Mouse (Mus musculus): ENCODE data around the gene Atp13a3. TPM values are rescaled to one million over a fixed set of nuclear protein-coding genes. Genes with fewer than 3 reads are reported as not detected.

Atp13a3 gene
- polyA plus RNA-seq, 1 experiment from 2014 or later = 13.0 TPM

GRCm38 (mm10) chr16:30427003-30427402 lies 21.2 kb upstream of the Atp13a3 start:
- 82% methylated on average over 5 of the region's 5 CpGs for WGBS
- Histone ChIP-seq H3K4me2 (ENCODE audit: low read depth, low read length) (no peak overlapping the region), H3K36me3 (ENCODE audit: control insufficient read depth, insufficient read depth, low read length) (no peaks in the 10 kb centered on the region)

GRCm38 (mm10) chr16:30425980-30426379 lies 20.2 kb upstream of the Atp13a3 start:
- no peak for ATAC-seq (ENCODE audit: low read depth)
- WGBS = 88% methylated on average over 1 of the region's 1 CpGs
- Histone ChIP-seq H3K4me1 (ENCODE audit: control insufficient read depth, insufficient read depth, low read length) (no peaks in the 10 kb centered on the region), H3K27ac (ENCODE audit: low read depth, low read length) (no peak overlapping the region), H3K36me3 (ENCODE audit: control insufficient read depth, insufficient read depth, low read length) (no peaks in the 10 kb centered on the region), H3K27me3 (ENCODE audit: control insufficient read depth, insufficient read depth, low read length) (no peaks in the 10 kb centered on the region), H3K9me3 (ENCODE audit: control insufficient read depth, low read length) (no peaks in the 10 kb centered on the region), H3K9ac (replicated peaks; ENCODE audit: low read depth, low read length) (no peak overlapping the region), H3K4me3 (ENCODE audit: low read depth, low read length) (no peak overlapping the region), H3K4me2 (ENCODE audit: low read depth, low read length) (no peak overlapping the region)

More at GRCm38 (mm10) chr16:30427003-30427402, 21.2 kb upstream of the Atp13a3 start:
- no peaks in the 10 kb centered on the region for H3K9me3 ChIP-seq (ENCODE audit: control insufficient read depth, low read length)
- H3K9ac ChIP-seq (replicated peaks; ENCODE audit: low read depth, low read length) = no peak overlapping the region
- H3K27me3 ChIP-seq (ENCODE audit: control insufficient read depth, insufficient read depth, low read length) = no peaks in the 10 kb centered on the region
- no peak overlapping the region for H3K4me3 ChIP-seq (ENCODE audit: low read depth, low read length)
- no peak for ATAC-seq (ENCODE audit: low read depth)
- no peaks in the 10 kb centered on the region for H3K4me1 ChIP-seq (ENCODE audit: control insufficient read depth, insufficient read depth, low read length)
- no peak overlapping the region for H3K27ac ChIP-seq (ENCODE audit: low read depth, low read length)

- 91% methylated on average over 5 of the region's 5 CpGs for WGBS
- Histone ChIP-seq H3K36me3 (ENCODE audit: control insufficient read depth, insufficient read depth, low read length) (no peaks in the 10 kb centered on the region), H3K4me1 (ENCODE audit: control insufficient read depth, insufficient read depth, low read length) (no peaks in the 10 kb centered on the region), H3K4me3 (ENCODE audit: low read depth, low read length) (no peak overlapping the region), H3K27ac (ENCODE audit: low read depth, low read length) (no peak overlapping the region), H3K4me2 (ENCODE audit: low read depth, low read length) (no peak overlapping the region), H3K9ac (replicated peaks; ENCODE audit: low read depth, low read length) (no peak overlapping the region), H3K9me3 (ENCODE audit: control insufficient read depth, low read length) (no peaks in the 10 kb centered on the region), H3K27me3 (ENCODE audit: control insufficient read depth, insufficient read depth, low read length) (no peaks in the 10 kb centered on the region)
- no peak for ATAC-seq (ENCODE audit: low read depth)
Observed at GRCm38 (mm10) chr16:30424053-30424452, 18.3 kb upstream of the Atp13a3 start.

GRCm38 (mm10) chr16:30416707-30417106 lies 10.9 kb upstream of the Atp13a3 start:
- H3K36me3 ChIP-seq (ENCODE audit: control insufficient read depth, insufficient read depth, low read length) = no peaks in the 10 kb centered on the region
- H3K9me3 ChIP-seq (ENCODE audit: control insufficient read depth, low read length) = no peaks in the 10 kb centered on the region
- WGBS = 86% methylated on average over 2 of the region's 2 CpGs
- H3K4me2 ChIP-seq (ENCODE audit: low read depth, low read length) = no peak overlapping the region
- H3K4me1 ChIP-seq (ENCODE audit: control insufficient read depth, insufficient read depth, low read length) = no peaks in the 10 kb centered on the region
- no peak for ATAC-seq (ENCODE audit: low read depth)
- H3K9ac ChIP-seq (replicated peaks; ENCODE audit: low read depth, low read length) = no peak overlapping the region
- no peak overlapping the region for H3K4me3 ChIP-seq (ENCODE audit: low read depth, low read length)
- H3K27me3 ChIP-seq (ENCODE audit: control insufficient read depth, insufficient read depth, low read length) = no peaks in the 10 kb centered on the region
- H3K27ac ChIP-seq (ENCODE audit: low read depth, low read length) = no peak overlapping the region

- no peaks in the 10 kb centered on the region for H3K36me3 ChIP-seq (ENCODE audit: control insufficient read depth, insufficient read depth, low read length)
- H3K9ac ChIP-seq (replicated peaks; ENCODE audit: low read depth, low read length) = no peak overlapping the region
- no peak overlapping the region for H3K27ac ChIP-seq (ENCODE audit: low read depth, low read length)
- H3K9me3 ChIP-seq (ENCODE audit: control insufficient read depth, low read length) = no peaks in the 10 kb centered on the region
- no peaks in the 10 kb centered on the region for H3K27me3 ChIP-seq (ENCODE audit: control insufficient read depth, insufficient read depth, low read length)
- H3K4me1 ChIP-seq (ENCODE audit: control insufficient read depth, insufficient read depth, low read length) = no peaks in the 10 kb centered on the region
- no peak overlapping the region for H3K4me2 ChIP-seq (ENCODE audit: low read depth, low read length)
- ATAC-seq (ENCODE audit: low read depth) = no peak
- WGBS = 83% methylated on average over 5 of the region's 5 CpGs
- H3K4me3 ChIP-seq (ENCODE audit: low read depth, low read length) = no peak overlapping the region
Observed at GRCm38 (mm10) chr16:30416284-30416683, 10.5 kb upstream of the Atp13a3 start.

- no peaks in the 10 kb centered on the region for H3K4me1 ChIP-seq (ENCODE audit: control insufficient read depth, insufficient read depth, low read length)
- H3K4me3 ChIP-seq (ENCODE audit: low read depth, low read length) = no peak overlapping the region
- no peak overlapping the region for H3K4me2 ChIP-seq (ENCODE audit: low read depth, low read length)
- no peak overlapping the region for H3K27ac ChIP-seq (ENCODE audit: low read depth, low read length)
- 79% methylated on average over 3 of the region's 3 CpGs for WGBS
- H3K36me3 ChIP-seq (ENCODE audit: control insufficient read depth, insufficient read depth, low read length) = no peaks in the 10 kb centered on the region
- H3K9me3 ChIP-seq (ENCODE audit: control insufficient read depth, low read length) = no peaks in the 10 kb centered on the region
- no peak for ATAC-seq (ENCODE audit: low read depth)
- H3K9ac ChIP-seq (replicated peaks; ENCODE audit: low read depth, low read length) = no peak overlapping the region
- no peaks in the 10 kb centered on the region for H3K27me3 ChIP-seq (ENCODE audit: control insufficient read depth, insufficient read depth, low read length)
Observed at GRCm38 (mm10) chr16:30412680-30413079, 6.9 kb upstream of the Atp13a3 start.

GRCm38 (mm10) chr16:30410914-30411313 lies 5.1 kb upstream of the Atp13a3 start:
- no peak overlapping the region for H3K9ac ChIP-seq (replicated peaks; ENCODE audit: low read depth, low read length)
- no peak overlapping the region for H3K4me2 ChIP-seq (ENCODE audit: low read depth, low read length)
- H3K4me3 ChIP-seq (ENCODE audit: low read depth, low read length) = no peak overlapping the region
- no peaks in the 10 kb centered on the region for H3K4me1 ChIP-seq (ENCODE audit: control insufficient read depth, insufficient read depth, low read length)
- H3K36me3 ChIP-seq (ENCODE audit: control insufficient read depth, insufficient read depth, low read length) = no peaks in the 10 kb centered on the region
- H3K27me3 ChIP-seq (ENCODE audit: control insufficient read depth, insufficient read depth, low read length) = no peaks in the 10 kb centered on the region
- ATAC-seq (ENCODE audit: low read depth) = no peak
- no peaks in the 10 kb centered on the region for H3K9me3 ChIP-seq (ENCODE audit: control insufficient read depth, low read length)
- H3K27ac ChIP-seq (ENCODE audit: low read depth, low read length) = no peak overlapping the region
- WGBS = 96% methylated on average over 4 of the region's 4 CpGs

- 67% methylated on average over 2 of the region's 2 CpGs for WGBS
Observed at GRCm38 (mm10) chr16:30407513-30407912, 1.7 kb upstream of the Atp13a3 start.

GRCm38 (mm10) chr16:30403528-30403927 lies 2.2 kb downstream of the Atp13a3 start:
- no peak overlapping the region for H3K4me3 ChIP-seq (ENCODE audit: low read depth, low read length)
- no peaks in the 10 kb centered on the region for H3K36me3 ChIP-seq (ENCODE audit: control insufficient read depth, insufficient read depth, low read length)
- H3K27me3 ChIP-seq (ENCODE audit: control insufficient read depth, insufficient read depth, low read length) = no peaks in the 10 kb centered on the region
- no peak overlapping the region for H3K9ac ChIP-seq (replicated peaks; ENCODE audit: low read depth, low read length)
- H3K4me2 ChIP-seq (ENCODE audit: low read depth, low read length) = no peak overlapping the region
- no peak overlapping the region for H3K27ac ChIP-seq (ENCODE audit: low read depth, low read length)
- no peaks in the 10 kb centered on the region for H3K9me3 ChIP-seq (ENCODE audit: control insufficient read depth, low read length)
- 89% methylated on average over 3 of the region's 3 CpGs for WGBS
- no peak for ATAC-seq (ENCODE audit: low read depth)
- no peaks in the 10 kb centered on the region for H3K4me1 ChIP-seq (ENCODE audit: control insufficient read depth, insufficient read depth, low read length)

More at GRCm38 (mm10) chr16:30407513-30407912, 1.7 kb upstream of the Atp13a3 start:
- H3K9me3 ChIP-seq (ENCODE audit: control insufficient read depth, low read length) = no peaks in the 10 kb centered on the region
- H3K4me1 ChIP-seq (ENCODE audit: control insufficient read depth, insufficient read depth, low read length) = no peaks in the 10 kb centered on the region
- no peaks in the 10 kb centered on the region for H3K27me3 ChIP-seq (ENCODE audit: control insufficient read depth, insufficient read depth, low read length)
- H3K4me2 ChIP-seq (ENCODE audit: low read depth, low read length) = no peak overlapping the region
- H3K36me3 ChIP-seq (ENCODE audit: control insufficient read depth, insufficient read depth, low read length) = no peaks in the 10 kb centered on the region
- ATAC-seq (ENCODE audit: low read depth) = no peak
- H3K9ac ChIP-seq (replicated peaks; ENCODE audit: low read depth, low read length) = no peak overlapping the region
- no peak overlapping the region for H3K27ac ChIP-seq (ENCODE audit: low read depth, low read length)
- H3K4me3 ChIP-seq (ENCODE audit: low read depth, low read length) = no peak overlapping the region

Data from neural tube, embryonic 14.5 days (tissue).